Comparison of ENCODE assay signal across 8 mouse cellular contexts in the genomic region with DNA sequence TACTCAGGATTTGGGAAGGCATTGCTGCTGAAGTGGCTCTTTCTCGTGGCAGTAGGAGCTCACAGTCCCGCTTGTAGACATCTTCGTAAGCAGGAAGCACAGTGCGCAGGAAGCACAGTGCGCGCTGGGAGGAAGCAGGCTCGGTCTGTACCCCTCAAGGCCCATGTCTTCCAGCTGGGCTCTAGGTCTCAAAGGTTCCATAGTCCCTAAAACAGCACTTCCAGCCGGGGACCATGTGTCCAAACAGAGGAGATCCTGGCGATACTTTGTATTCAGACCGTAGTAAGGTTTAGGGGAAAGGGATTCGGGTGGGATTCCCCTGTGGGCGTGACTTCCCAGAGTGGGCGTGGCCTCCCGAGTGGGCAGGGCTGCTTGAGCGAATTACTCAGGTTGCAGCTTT. TPM values are rescaled to one million over a fixed set of nuclear protein-coding genes. Genes with fewer than 3 reads are reported as not detected.
DNase-seq lines count a peak whose midpoint lies in the region; ATAC-seq and TF ChIP-seq lines count a peak whose summit lies in the region.
"Had no signal": no experiment of that assay in that cellular context is flagged by ENCODE, and none has a peak within 500 bp of the region (broad histone marks: within the 10 kb centered on the region; RNA-seq: fewer than 3 reads in every experiment).

No protein-coding gene starts in this region.

- peak overlapping the region; percentile 29; the same call in 1 of the 2 replicates for H3K9ac ChIP-seq in forebrain, embryonic 14.5 days (ENCODE audit: low read length)
- H3K9ac ChIP-seq in liver, postnatal 0 days (replicated peaks): 0 out of 2 replicates have a peak overlapping the region, but pooled peaks have one; percentile 12

- peak; percentile 65 to 69 for DNase-seq in B cell, adult 2 months
- peak; percentile 80 for DNase-seq in ES-CJ7 (ENCODE audit: low read depth, low spot score)
- DNase-seq in forebrain, embryonic 14.5 days (ENCODE audit: low spot score): peak; percentile 11
- DNase-seq in liver, postnatal 0 days: no peak
- DNase-seq in frontal cortex, postnatal 36 days (ENCODE audit: low spot score in 2 of 2): no peak

- 0 out of 2 replicates have a peak, but pooled peaks have one; percentile 41 for TF ChIP-seq POLR2A in small intestine, adult 2 months (IDR thresholded peaks at IDR 0.05; ENCODE audit: low read depth, low read length)

- no peaks in the 10 kb centered on the region for H3K27me3 ChIP-seq in forebrain, embryonic 14.5 days (replicated peaks; ENCODE audit: control insufficient read depth, insufficient read depth, low read length)
- no peaks in the 10 kb centered on the region for H3K27me3 ChIP-seq in liver, postnatal 0 days (ENCODE audit: insufficient read depth, low read length)
- no peaks in the 10 kb centered on the region for H3K27me3 ChIP-seq in small intestine, adult 2 months (ENCODE audit: control insufficient read depth, insufficient read depth, low read length)

- peak overlapping the region; percentile 36 for H3K4me2 ChIP-seq in forebrain, embryonic 14.5 days (ENCODE audit: low read length)
- peak overlapping the region; percentile 54 for H3K4me2 ChIP-seq in liver, postnatal 0 days (ENCODE audit: low read depth, low read length)

- H3K27ac ChIP-seq in forebrain, embryonic 14.5 days (ENCODE audit: low read depth, low read length): no peak overlapping the region
- H3K27ac ChIP-seq in liver, postnatal 0 days (ENCODE audit: low read depth): no peak overlapping the region
- peak overlapping the region; percentile 23; the same call in 1 of the 2 replicates for H3K27ac ChIP-seq in small intestine, adult 2 months (ENCODE audit: insufficient read depth, low read depth, low read length)

- no peak for ATAC-seq in forebrain, embryonic 14.5 days
- peak; percentile 63 for ATAC-seq in inflammation-experienced regulatory T-cells, adult 6 months
- ATAC-seq in liver, postnatal 0 days: no peak

- H3K4me1 ChIP-seq in forebrain, embryonic 14.5 days (ENCODE audit: control insufficient read depth, insufficient read depth, low read length): peaks cover 9% of the 10 kb centered on the region
- no peaks in the 10 kb centered on the region for H3K4me1 ChIP-seq in liver, postnatal 0 days (ENCODE audit: insufficient read depth)
- H3K4me1 ChIP-seq in small intestine, adult 2 months (ENCODE audit: control insufficient read depth, insufficient read depth, insufficient read length, low read length): peaks cover 21% of the 10 kb centered on the region

- TF ChIP-seq EP300 in liver, postnatal 0 days (IDR thresholded peaks at IDR 0.05; ENCODE audit: low read depth): no peak; the same call in 1 of the 2 replicates

- H3K4me3 ChIP-seq in forebrain, embryonic 14.5 days (ENCODE audit: low read depth, low read length): no peak overlapping the region
- H3K4me3 ChIP-seq in liver, postnatal 0 days (ENCODE audit: low read depth, low read length): peak overlapping the region; percentile 28
- peak overlapping the region; percentile 49 for H3K4me3 ChIP-seq in small intestine, adult 2 months (ENCODE audit: low read depth, low read length)
- H3K4me3 ChIP-seq: erythroblast, embryonic 14.5 days had no signal

- H3K36me3 ChIP-seq in forebrain, embryonic 14.5 days (ENCODE audit: control insufficient read depth, insufficient read depth, low read length): no peaks in the 10 kb centered on the region
- H3K36me3 ChIP-seq in liver, postnatal 0 days (replicated peaks; ENCODE audit: insufficient read depth, low read length): no peaks in the 10 kb centered on the region
- no peaks in the 10 kb centered on the region for H3K36me3 ChIP-seq in small intestine, adult 2 months (ENCODE audit: control insufficient read depth, insufficient read depth, low read length)

- H3K9me3 ChIP-seq in forebrain, embryonic 14.5 days (replicated peaks; ENCODE audit: control insufficient read depth, low read length): no peaks in the 10 kb centered on the region
- peaks cover under 1% of the 10 kb centered on the region; the same call in 1 of the 2 replicates for H3K9me3 ChIP-seq in liver, postnatal 0 days (ENCODE audit: low read length)

- 57% methylated on average over 15 of the region's 15 CpGs for WGBS in forebrain, embryonic 14.5 days
- WGBS in liver, postnatal 0 days (ENCODE audit: insufficient replicate concordance): 27% methylated on average over 15 of the region's 15 CpGs
- WGBS in small intestine, adult 2 months: 21% methylated on average over 15 of the region's 15 CpGs

- TF ChIP-seq CTCF in liver, postnatal 0 days (IDR thresholded peaks at IDR 0.05; ENCODE audit: low read depth): no peak
- TF ChIP-seq CTCF in small intestine, adult 2 months (IDR thresholded peaks at IDR 0.05; ENCODE audit: extremely low read depth, insufficient read length, insufficient replicate concordance, low read depth, low read length): no peak

RNA-seq across cellular contexts. Expression of gene Sept9, which starts 24.5 kb away (rescaled TPM):
- polyA plus RNA-seq in forebrain, embryonic 14.5 days (2014; fragmentation: Nextera tagmentation; extraction: Ambion mirVana): 113 and 119 TPM in 2 replicates
- polyA plus RNA-seq in inflammation-experienced regulatory T-cells, adult 6 months (2017; shearing (Covaris generic)): 100 to 1,000 TPM; 313 to 340 (median 332) TPM
- polyA plus RNA-seq in liver, postnatal 0 days (2015; fragmentation: Nextera tagmentation; extraction: Ambion mirVana): 30.8 and 34.5 TPM in 2 replicates
- polyA plus RNA-seq in small intestine, adult 2 months (2012; rRNA removed): 17.0 and 31.0 TPM in 2 replicates

RNA-seq across cellular contexts. Expression of gene Sec14l1, which starts 60.0 kb away (rescaled TPM):
- polyA plus RNA-seq in forebrain, embryonic 14.5 days (2014; fragmentation: Nextera tagmentation; extraction: Ambion mirVana): 43.6 and 56.3 TPM in 2 replicates
- polyA plus RNA-seq in inflammation-experienced regulatory T-cells, adult 6 months (2017; shearing (Covaris generic)): 10 to 100 TPM; 20.1 to 25.6 (median 21.9) TPM
- polyA plus RNA-seq in liver, postnatal 0 days (2015; fragmentation: Nextera tagmentation; extraction: Ambion mirVana): 8.2 and 9.2 TPM in 2 replicates
- polyA plus RNA-seq in small intestine, adult 2 months (2012; rRNA removed): 32.6 and 49.2 TPM in 2 replicates

Comparison
In these comparisons a context has a peak if more than half of its experiments do, and no peak if none do; other contexts are left out.
1. DNase-seq: peak in B cell, adult 2 months (2 of 2), ES-CJ7 (single experiment) and forebrain, embryonic 14.5 days (single experiment); none in liver, postnatal 0 days (single experiment) and frontal cortex, postnatal 36 days (0 of 2).